Mouse (Mus musculus): ENCODE results near the gene Scgb1a1. TPM values are rescaled to one million over a fixed set of nuclear protein-coding genes. Genes with fewer than 3 reads are reported as not detected.

Gene Scgb1a1
- total and polyA plus RNA-seq, 3 experiments: not detected

GRCm38 (mm10) chr19:9083010-9083355 lies 4.8 kb downstream of the Scgb1a1 start:
- no peak for TF ChIP-seq ETS1 (IDR thresholded peaks at IDR 0.05; ENCODE audit: low read depth, low read length)
- TF ChIP-seq MAX (IDR thresholded peaks at IDR 0.05; ENCODE audit: low read length): no peak
- TF ChIP-seq ZKSCAN1 (IDR thresholded peaks at IDR 0.05; ENCODE audit: low read depth, low read length): no peak
- TF ChIP-seq MXI1 (IDR thresholded peaks at IDR 0.05; ENCODE audit: low read depth, low read length): no peak
- TF ChIP-seq NELFE (IDR thresholded peaks at IDR 0.05; ENCODE audit: low read depth, low read length): no peak
- TF ChIP-seq JUND (IDR thresholded peaks at IDR 0.05; ENCODE audit: low read depth, low read length): no peak
- no peak for TF ChIP-seq UBTF (IDR thresholded peaks at IDR 0.05; ENCODE audit: borderline replicate concordance, insufficient read depth, low read depth, low read length)
- TF ChIP-seq MYB (IDR thresholded peaks at IDR 0.05; ENCODE audit: low read depth, low read length): no peak
- TF ChIP-seq MYC (IDR thresholded peaks at IDR 0.05; ENCODE audit: low read depth, low read length): no peak
- no peak for TF ChIP-seq KAT2A (conservative IDR thresholded peaks at IDR 0.05; ENCODE audit: low read depth, low read length)
- no peak for TF ChIP-seq ELF1 (IDR thresholded peaks at IDR 0.05; ENCODE audit: low read depth, low read length)
- no peak for TF ChIP-seq MAFK (IDR thresholded peaks at IDR 0.05; ENCODE audit: borderline replicate concordance, low read depth, low read length)
- no peak for TF ChIP-seq RAD21 (IDR thresholded peaks at IDR 0.05; ENCODE audit: low read depth, low read length)
- TF ChIP-seq USF2 (IDR thresholded peaks at IDR 0.05; ENCODE audit: borderline replicate concordance in 1 of 2, insufficient read depth in 1 of 2, low read depth in 1 of 2, low read length in 2 of 2): no peak
- TF ChIP-seq CTCF (IDR thresholded peaks at IDR 0.05 in 2 of 3, conservative IDR thresholded peaks at IDR 0.05 in 1 of 3; ENCODE audit: control insufficient read depth in 1 of 3, insufficient read depth in 1 of 3, low read depth in 2 of 3, low read length in 3 of 3, poor library complexity in 1 of 3, severe bottlenecking in 1 of 3): no peak
- TF ChIP-seq HCFC1 (IDR thresholded peaks at IDR 0.05; ENCODE audit: low read depth, low read length): no peak
- TF ChIP-seq POLR2A (IDR thresholded peaks at IDR 0.05; ENCODE audit: control insufficient read depth in 1 of 2, insufficient read depth in 1 of 2, low read depth in 1 of 2, low read length in 2 of 2, poor library complexity in 1 of 2): no peak
- Histone ChIP-seq H3K79me2 (ENCODE audit: control insufficient read depth, insufficient read depth, low read length, poor library complexity) (no peaks in the 10 kb centered on the region), H3K9ac (ENCODE audit: control insufficient read depth, low read depth, low read length, poor library complexity, severe bottlenecking) (peak overlapping the region; percentile 58), H3K4me1 (ENCODE audit: control insufficient read depth in 1 of 2, insufficient read depth in 2 of 2, low read length in 2 of 2) (peaks cover 2 to 12% of the 10 kb centered on the region in 2 experiments; a peak in 2 of 4 replicates), H3K9me3 (replicated peaks; ENCODE audit: insufficient read depth, low read length) (no peaks in the 10 kb centered on the region), H3K27me3 (ENCODE audit: control insufficient read depth in 1 of 2, insufficient read depth in 2 of 2, low read length in 2 of 2) (no peaks in the 10 kb centered on the region), H3K27ac (ENCODE audit: control insufficient read depth, low read depth, low read length) (no peak overlapping the region), H3K36me3 (ENCODE audit: control insufficient read depth in 1 of 2, insufficient read depth in 2 of 2, low read length in 2 of 2) (peaks cover 0 to 9% of the 10 kb centered on the region in 2 experiments; a peak in 2 of 4 replicates), H3K4me3 (ENCODE audit: control insufficient read depth in 1 of 2, insufficient read depth in 1 of 2, low read depth in 2 of 2, low read length in 2 of 2) (peak overlapping the region; percentile 56 to 57)
- DNase-seq (ENCODE audit: low read depth, low spot score): no peak

- DNase-seq (ENCODE audit: low read depth, low spot score): peak; percentile 91
- no peaks in the 10 kb centered on the region for H3K27me3 ChIP-seq (ENCODE audit: control insufficient read depth in 1 of 2, insufficient read depth in 2 of 2, low read length in 2 of 2)
- H3K36me3 ChIP-seq (ENCODE audit: control insufficient read depth in 1 of 2, insufficient read depth in 2 of 2, low read length in 2 of 2): peaks cover 0 to 9% of the 10 kb centered on the region in 2 experiments; a peak in 2 of 4 replicates
- H3K79me2 ChIP-seq (ENCODE audit: control insufficient read depth, insufficient read depth, low read length, poor library complexity): no peaks in the 10 kb centered on the region
- no peaks in the 10 kb centered on the region for H3K9me3 ChIP-seq (replicated peaks; ENCODE audit: insufficient read depth, low read length)
- peak overlapping the region; percentile 58 for H3K9ac ChIP-seq (ENCODE audit: control insufficient read depth, low read depth, low read length, poor library complexity, severe bottlenecking)
- peaks cover 2 to 12% of the 10 kb centered on the region in 2 experiments; a peak in 2 of 4 replicates for H3K4me1 ChIP-seq (ENCODE audit: control insufficient read depth in 1 of 2, insufficient read depth in 2 of 2, low read length in 2 of 2)
- peak overlapping the region; percentile 56 to 57 for H3K4me3 ChIP-seq (ENCODE audit: control insufficient read depth in 1 of 2, insufficient read depth in 1 of 2, low read depth in 2 of 2, low read length in 2 of 2)
- H3K27ac ChIP-seq (ENCODE audit: control insufficient read depth, low read depth, low read length): no peak overlapping the region
- TF ChIP-seq CHD1 (IDR thresholded peaks at IDR 0.05; ENCODE audit: low read depth, low read length): no peak
- TF ChIP-seq TCF12 (IDR thresholded peaks at IDR 0.05; ENCODE audit: low read depth, low read length): no peak
- TF ChIP-seq TBP (IDR thresholded peaks at IDR 0.05; ENCODE audit: low read depth, low read length): no peak
- no peak for TF ChIP-seq ZKSCAN1 (IDR thresholded peaks at IDR 0.05; ENCODE audit: low read depth, low read length)
- TF ChIP-seq E2F4 (IDR thresholded peaks at IDR 0.05; ENCODE audit: borderline replicate concordance, low read depth, low read length): no peak
- TF ChIP-seq ZC3H11A (IDR thresholded peaks at IDR 0.05; ENCODE audit: low read depth, low read length): peak; percentile 100
- TF ChIP-seq HCFC1 (IDR thresholded peaks at IDR 0.05; ENCODE audit: low read depth, low read length): peak; percentile 31; the same call in 1 of the 2 replicates
- TF ChIP-seq POLR2A (IDR thresholded peaks at IDR 0.05; ENCODE audit: control insufficient read depth in 1 of 2, insufficient read depth in 1 of 2, low read depth in 1 of 2, low read length in 2 of 2, poor library complexity in 1 of 2): peak in 1 of 2 experiments; percentile 21; a peak in 1 of 4 replicates
- peak; percentile 75 to 100 (median 99) for TF ChIP-seq CTCF (IDR thresholded peaks at IDR 0.05 in 2 of 3, conservative IDR thresholded peaks at IDR 0.05 in 1 of 3; ENCODE audit: control insufficient read depth in 1 of 3, insufficient read depth in 1 of 3, low read depth in 2 of 3, low read length in 3 of 3, poor library complexity in 1 of 3, severe bottlenecking in 1 of 3)
- peak; percentile 100 for TF ChIP-seq SMC3 (IDR thresholded peaks at IDR 0.05; ENCODE audit: low read depth, low read length)
- TF ChIP-seq MXI1 (IDR thresholded peaks at IDR 0.05; ENCODE audit: low read depth, low read length): peak; percentile 75
- no peak for TF ChIP-seq TAL1 (IDR thresholded peaks at IDR 0.05; ENCODE audit: low read length)
- TF ChIP-seq MAZ (IDR thresholded peaks at IDR 0.05; ENCODE audit: low read depth, low read length): peak; percentile 70; the same call in 1 of the 2 replicates
- TF ChIP-seq MAFK (IDR thresholded peaks at IDR 0.05; ENCODE audit: borderline replicate concordance, low read depth, low read length): no peak
- TF ChIP-seq GATA1 (IDR thresholded peaks at IDR 0.05; ENCODE audit: low read depth, low read length): no peak
- TF ChIP-seq EP300 (IDR thresholded peaks at IDR 0.05; ENCODE audit: low read depth in 1 of 2, low read length in 2 of 2): peak in 1 of 2 experiments; percentile 17; a peak in 1 of 4 replicates
- TF ChIP-seq RCOR1 (IDR thresholded peaks at IDR 0.05; ENCODE audit: low read depth, low read length): no peak
- TF ChIP-seq MAX (IDR thresholded peaks at IDR 0.05; ENCODE audit: low read length): peak; percentile 80
- TF ChIP-seq ETS1 (IDR thresholded peaks at IDR 0.05; ENCODE audit: low read depth, low read length): no peak
- TF ChIP-seq MYC (IDR thresholded peaks at IDR 0.05; ENCODE audit: low read depth, low read length): peak; percentile 75
These were observed 5.4 kb downstream of the Scgb1a1 start for GRCm38 (mm10) chr19:9082191-9083009.

Data from MEL (cell line).